ENCODE assay signal across 13 mouse cellular contexts in genomic region chr4:45736215-45736815, GRCm38 (mm10).
DNase-seq lines count a peak whose midpoint lies in the region; ATAC-seq lines count a peak whose summit lies in the region.
"Had no signal": no experiment of that assay in that cellular context is flagged by ENCODE, and none has a peak within 500 bp of the region (broad histone marks: within the 10 kb centered on the region; RNA-seq: fewer than 3 reads in every experiment).

No protein-coding gene starts in this region.

- H3K27me3 ChIP-seq in limb, embryonic 13.5 days: peaks cover 4% of the 10 kb centered on the region; the same call in 1 of the 2 replicates
- peaks cover 12% of the 10 kb centered on the region; the same call in 1 of the 2 replicates for H3K27me3 ChIP-seq in limb, embryonic 10.5 days (ENCODE audit: low read depth, poor library complexity, severe bottlenecking)
- H3K27me3 ChIP-seq in forebrain, embryonic 13.5 days: no peaks in the 10 kb centered on the region
- H3K27me3 ChIP-seq in midbrain, embryonic 15.5 days (replicated peaks): no peaks in the 10 kb centered on the region
- H3K27me3 ChIP-seq: Patski had no signal

- H3K27ac ChIP-seq in limb, embryonic 13.5 days: 0 out of 2 replicates have a peak overlapping the region, but pooled peaks have one; percentile 48
- H3K27ac ChIP-seq in limb, embryonic 10.5 days: no peak overlapping the region
- peak overlapping the region; percentile 80 for H3K27ac ChIP-seq in forebrain, embryonic 13.5 days
- H3K27ac ChIP-seq in midbrain, embryonic 15.5 days: peak overlapping the region; percentile 46

- intact Hi-C loops in gastrocnemius, postnatal 14 days (cut with DNase I; ENCODE audit: low total_unique reads): no loop called here

- peaks cover 32% of the 10 kb centered on the region for H3K4me1 ChIP-seq in limb, embryonic 13.5 days
- peaks cover 14% of the 10 kb centered on the region for H3K4me1 ChIP-seq in limb, embryonic 10.5 days
- H3K4me1 ChIP-seq in forebrain, embryonic 13.5 days: peaks cover 48% of the 10 kb centered on the region
- H3K4me1 ChIP-seq in midbrain, embryonic 15.5 days: peaks cover 27% of the 10 kb centered on the region

- H3K36me3 ChIP-seq in limb, embryonic 13.5 days: no peaks in the 10 kb centered on the region
- H3K36me3 ChIP-seq in limb, embryonic 10.5 days: no peaks in the 10 kb centered on the region
- no peaks in the 10 kb centered on the region for H3K36me3 ChIP-seq in forebrain, embryonic 13.5 days (ENCODE audit: poor library complexity, severe bottlenecking)
- no peaks in the 10 kb centered on the region for H3K36me3 ChIP-seq in midbrain, embryonic 15.5 days (replicated peaks)

- H3K4me3 ChIP-seq in limb, embryonic 13.5 days: no peak overlapping the region
- H3K4me3 ChIP-seq in limb, embryonic 10.5 days: no peak overlapping the region
- no peak overlapping the region for H3K4me3 ChIP-seq in forebrain, embryonic 13.5 days
- H3K4me3 ChIP-seq in midbrain, embryonic 15.5 days: no peak overlapping the region
- H3K4me3 ChIP-seq: myocyte had no signal

- no peaks in the 10 kb centered on the region for H3K9me3 ChIP-seq in limb, embryonic 13.5 days
- no peaks in the 10 kb centered on the region for H3K9me3 ChIP-seq in limb, embryonic 10.5 days (replicated peaks)
- H3K9me3 ChIP-seq in forebrain, embryonic 13.5 days (replicated peaks): no peaks in the 10 kb centered on the region
- no peaks in the 10 kb centered on the region for H3K9me3 ChIP-seq in midbrain, embryonic 15.5 days

- no peak for DNase-seq in limb, embryonic 10.5 days (ENCODE audit: low spot score)
- DNase-seq in brain, adult 2 months (ENCODE audit: low read depth, low spot score): peak; percentile 41
- no peak for DNase-seq in right cerebral cortex, postnatal 25 days
- no peak for DNase-seq in gastrocnemius, postnatal 14 days
- DNase-seq: adrenal gland, postnatal 10 days; kidney, adult 18-20 months; liver, postnatal 0 days; thymus, postnatal 36 days had no signal

- no peak for ATAC-seq in limb, embryonic 13.5 days (ENCODE audit: low FRiP score, low read depth)
- peak; percentile 57 for ATAC-seq in forebrain, embryonic 13.5 days
- ATAC-seq in midbrain, embryonic 15.5 days (replicated peaks): peak; percentile 60
- ATAC-seq: liver, postnatal 0 days; Patski had no signal

- H3K9ac ChIP-seq in limb, embryonic 13.5 days: no peak overlapping the region
- no peak overlapping the region for H3K9ac ChIP-seq in forebrain, embryonic 13.5 days
- H3K9ac ChIP-seq in midbrain, embryonic 15.5 days: no peak overlapping the region
- H3K9ac ChIP-seq: liver, postnatal 0 days had no signal

- no peak overlapping the region for H3K4me2 ChIP-seq in limb, embryonic 13.5 days (replicated peaks)
- no peak overlapping the region for H3K4me2 ChIP-seq in forebrain, embryonic 13.5 days
- no peak overlapping the region for H3K4me2 ChIP-seq in midbrain, embryonic 15.5 days

- 37% methylated on average over 10 of the region's 10 CpGs for WGBS in limb, embryonic 13.5 days
- WGBS in limb, embryonic 10.5 days: 43% methylated on average over 10 of the region's 10 CpGs
- 27% methylated on average over 10 of the region's 10 CpGs for WGBS in forebrain, embryonic 13.5 days
- WGBS in midbrain, embryonic 15.5 days: 20% methylated on average over 10 of the region's 10 CpGs
